Mouse (Mus musculus): ENCODE measurements around the gene H2afj. TPM values are rescaled to one million over a fixed set of nuclear protein-coding genes. Genes with fewer than 3 reads are reported as not detected.
"Not testable (repeated sequence)": the region's sequence is repeated elsewhere in the genome, so short reads cannot be mapped to it uniquely, and the experiment has no call there.

H2afj gene
- total RNA-seq (2015) (46.1 and 54.3 TPM in 2 replicates), total RNA-seq (2017) (69.3 and 79.7 TPM in 2 replicates)

GRCm38 (mm10) chr6:136808014-136808417, at the start of gene H2afj:
Gene H2afj, plus strand, starts transcription at chr6:136808244.
- ATAC-seq (replicated peaks; ENCODE audit: poor library complexity): peak; percentile 49

DNA sequence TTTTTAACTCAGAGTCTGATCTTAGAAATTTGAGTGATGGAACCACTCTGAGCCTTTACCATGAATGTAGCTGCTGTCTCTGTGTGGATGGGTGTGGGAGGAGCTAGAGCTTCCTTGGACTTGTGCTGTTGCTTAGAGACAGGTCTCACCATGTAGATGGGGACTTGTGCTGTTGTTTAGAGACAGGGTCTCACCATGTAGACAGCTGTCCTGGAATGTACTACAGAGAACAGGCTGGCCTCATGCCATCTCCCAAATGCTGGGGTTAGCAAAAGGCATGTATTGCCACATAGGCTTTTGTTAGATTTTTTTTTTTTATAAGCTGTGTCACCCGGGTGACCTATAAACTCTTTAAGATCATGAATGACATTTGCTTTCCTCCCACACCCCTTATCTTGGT, 44.1 kb upstream of the H2afj start:
- no peak for ATAC-seq (replicated peaks; ENCODE audit: poor library complexity)

DNA sequence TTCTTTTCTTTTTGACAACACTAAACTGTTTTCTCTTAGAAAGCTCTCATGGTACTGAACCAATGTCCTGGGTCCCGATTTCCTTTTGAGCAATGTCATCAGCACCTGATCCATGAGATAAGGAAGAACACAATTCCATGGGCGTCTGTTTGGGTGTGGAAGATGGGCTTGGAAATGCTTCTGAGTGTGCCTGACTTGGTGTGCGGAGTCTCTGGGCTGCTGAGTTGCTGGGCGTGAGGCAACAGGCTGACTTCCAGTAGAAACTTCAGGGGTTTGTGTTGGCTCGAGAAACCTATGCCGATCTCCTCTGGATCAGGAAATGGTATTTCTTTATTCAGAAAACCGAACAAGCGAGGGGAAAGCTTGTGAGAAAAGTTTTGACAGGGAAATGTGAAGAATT, 38.9 kb upstream of the H2afj start:
- no peak for ATAC-seq (replicated peaks; ENCODE audit: poor library complexity)

DNA sequence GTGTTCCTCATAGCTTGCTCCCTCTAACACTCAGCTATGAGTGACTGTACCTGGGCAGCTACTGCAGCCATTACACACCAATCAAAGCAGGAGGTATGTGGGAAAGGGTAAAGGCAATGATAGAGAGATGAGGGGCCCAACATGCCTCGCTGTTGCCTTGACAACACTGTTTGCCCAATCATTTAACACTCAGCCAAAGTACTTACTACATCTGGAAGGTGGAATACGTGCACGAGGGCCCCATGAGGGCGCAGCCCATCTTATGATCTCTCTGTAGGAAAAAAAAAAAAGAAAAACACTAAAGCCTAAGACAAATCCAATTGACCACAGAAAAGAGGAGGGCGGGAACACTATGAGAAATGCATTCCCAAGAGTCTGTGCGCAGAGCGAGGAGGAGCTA, 38.2 kb upstream of the H2afj start:
- ATAC-seq (replicated peaks; ENCODE audit: poor library complexity): no peak

DNA sequence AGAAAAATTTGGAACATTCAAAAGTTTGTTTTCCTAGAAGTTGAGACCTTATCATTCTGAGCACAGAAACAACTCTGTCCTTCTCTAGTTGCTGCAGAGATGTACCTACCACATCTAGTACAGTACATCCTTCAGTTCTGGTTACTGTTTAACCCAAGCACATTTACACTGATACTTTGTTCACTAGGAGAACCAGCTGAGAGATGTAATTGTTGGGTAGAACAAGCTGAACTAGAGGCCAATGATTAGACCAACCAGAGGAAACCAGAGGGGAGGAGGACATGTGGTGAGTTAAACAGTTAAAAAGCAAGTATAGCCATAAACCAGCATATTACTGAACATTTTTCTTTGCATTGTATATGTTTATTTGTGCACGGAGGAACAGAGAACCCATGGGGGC, 31.7 kb upstream of the H2afj start:
- ATAC-seq (replicated peaks; ENCODE audit: poor library complexity): no peak

DNA sequence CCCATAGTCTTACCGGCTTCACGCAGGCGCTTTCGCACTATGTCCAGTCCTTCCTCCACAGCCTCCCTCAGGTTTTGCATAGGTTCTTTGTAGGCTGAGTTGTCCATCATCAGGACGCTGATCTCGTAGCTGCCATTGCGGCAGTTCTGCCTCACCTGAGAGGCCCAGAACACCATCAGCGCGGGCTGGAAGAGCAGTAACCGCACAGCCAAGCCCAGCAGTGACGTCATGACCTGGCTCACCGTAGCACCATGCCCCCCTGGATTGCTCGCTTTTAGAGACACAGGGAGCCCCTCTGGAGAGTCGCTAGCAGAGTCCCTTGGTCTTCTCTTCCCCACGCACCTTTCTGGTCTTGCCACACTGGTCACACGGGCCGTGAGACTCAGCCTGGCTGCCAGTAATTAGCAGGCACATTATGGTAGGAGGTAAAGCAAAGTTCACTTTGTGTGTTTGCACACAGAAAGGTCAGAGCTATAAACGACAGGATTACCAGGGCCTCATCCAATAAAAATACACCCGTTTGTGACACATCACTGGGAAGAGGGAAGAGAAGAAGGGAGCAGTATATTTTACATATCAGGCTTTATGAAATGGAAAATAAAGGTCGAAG, 26.6 kb upstream of the H2afj start, which contains the start of gene Gucy2c:
Gene Gucy2c (minus strand): TSS at position 389 of the 610 bp plus-strand sequence.
- no peak for ATAC-seq (replicated peaks; ENCODE audit: poor library complexity)

GRCm38 (mm10) chr6:136782146-136782545, 25.9 kb upstream of the H2afj start:
- ATAC-seq (replicated peaks; ENCODE audit: poor library complexity): no peak

DNA sequence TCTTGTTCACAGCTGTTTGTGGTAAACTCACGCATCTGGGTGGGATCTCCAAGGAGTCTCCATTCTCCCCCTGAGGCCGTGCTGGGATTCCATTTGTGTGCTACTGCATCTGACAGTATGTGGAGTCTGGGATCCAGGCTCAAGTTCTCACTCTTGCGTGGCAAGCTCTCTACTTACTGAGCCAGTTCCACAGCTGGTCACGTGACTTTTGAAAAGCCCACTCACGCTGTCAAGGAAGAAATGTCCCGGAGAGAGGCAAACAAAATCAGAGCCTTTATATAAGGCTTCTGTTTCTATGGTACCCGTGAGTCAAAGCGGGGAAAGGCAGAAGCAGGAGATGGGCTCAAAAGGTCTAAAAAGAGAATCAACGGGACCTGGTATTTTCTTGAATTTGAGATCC, 25.3 kb upstream of the H2afj start:
- no peak for ATAC-seq (replicated peaks; ENCODE audit: poor library complexity)

- no peak for ATAC-seq (replicated peaks; ENCODE audit: poor library complexity)
Measured at GRCm38 (mm10) chr6:136789391-136789971, 18.6 kb upstream of the H2afj start.

GRCm38 (mm10) chr6:136792884-136793758, 14.9 kb upstream of the H2afj start:
- peak; percentile 36; the same call in 1 of the 2 replicates for ATAC-seq (replicated peaks; ENCODE audit: poor library complexity)

- ATAC-seq (replicated peaks; ENCODE audit: poor library complexity): peak; percentile 45
Measured at GRCm38 (mm10) chr6:136793831-136794525, 14.1 kb upstream of the H2afj start.

- peak; percentile 66 for ATAC-seq (replicated peaks; ENCODE audit: poor library complexity)
Measured at GRCm38 (mm10) chr6:136795110-136795509, 12.9 kb upstream of the H2afj start.

GRCm38 (mm10) chr6:136795850-136796249, 12.2 kb upstream of the H2afj start:
- ATAC-seq (replicated peaks; ENCODE audit: poor library complexity): no peak

- not testable (repeated sequence) for ATAC-seq (replicated peaks; ENCODE audit: poor library complexity)
Measured at GRCm38 (mm10) chr6:136797874-136798693, 10.0 kb upstream of the H2afj start.

DNA sequence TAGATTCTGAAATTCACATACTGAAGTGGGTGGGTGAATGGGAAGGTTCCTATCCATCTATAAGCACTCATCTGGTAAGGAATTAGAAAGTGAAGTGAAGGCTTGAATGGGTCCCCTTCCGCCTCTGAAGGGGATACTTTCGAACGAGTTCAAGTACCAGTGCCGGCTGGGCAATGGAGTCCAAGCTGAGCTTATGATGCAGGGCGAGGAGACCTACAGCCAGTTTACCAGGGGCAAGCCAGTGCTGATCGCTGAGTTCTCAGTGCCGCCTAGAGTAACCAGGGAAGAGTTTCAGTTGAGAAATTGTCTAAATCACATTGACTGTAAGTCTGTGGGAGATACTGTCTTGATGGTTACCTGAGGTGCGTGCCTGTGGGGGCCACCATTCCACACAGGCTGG, 7.3 kb upstream of the H2afj start:
- no peak for ATAC-seq (replicated peaks; ENCODE audit: poor library complexity)

- no peak for ATAC-seq (replicated peaks; ENCODE audit: poor library complexity)
Measured at GRCm38 (mm10) chr6:136801274-136801673, 6.8 kb upstream of the H2afj start.

DNA sequence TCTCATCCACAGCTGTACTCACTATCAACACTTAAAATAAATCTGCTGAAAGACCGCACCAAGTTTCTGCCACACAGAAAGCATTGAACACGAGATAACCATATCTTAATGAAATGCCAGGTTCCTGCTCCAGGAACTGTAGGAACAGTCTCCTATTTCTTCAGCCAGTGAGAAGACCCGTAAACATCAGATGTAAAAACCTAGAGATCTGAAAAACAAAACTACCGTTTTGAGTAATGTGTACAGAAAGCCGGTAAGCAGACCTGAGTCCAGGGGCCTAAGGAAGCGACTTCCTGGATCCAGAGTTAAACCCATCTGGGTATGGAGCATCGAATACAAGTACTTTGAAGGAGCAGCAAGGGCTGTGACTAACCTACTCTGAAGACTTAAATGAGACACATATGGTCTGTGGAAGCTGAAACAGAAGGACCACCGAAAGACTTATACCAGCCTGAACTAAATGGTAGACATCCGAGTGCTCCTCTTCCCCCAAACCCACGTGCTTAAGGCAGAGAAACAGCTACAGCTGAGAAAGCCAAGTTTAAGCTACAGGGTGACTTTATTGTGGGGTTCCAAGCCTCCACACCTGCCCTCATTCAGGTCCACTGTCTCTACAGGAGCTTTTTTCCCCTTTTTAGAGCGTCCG, 4.8 kb upstream of the H2afj start:
- no peak; the same call in 1 of the 2 replicates for ATAC-seq (replicated peaks; ENCODE audit: poor library complexity)

DNA sequence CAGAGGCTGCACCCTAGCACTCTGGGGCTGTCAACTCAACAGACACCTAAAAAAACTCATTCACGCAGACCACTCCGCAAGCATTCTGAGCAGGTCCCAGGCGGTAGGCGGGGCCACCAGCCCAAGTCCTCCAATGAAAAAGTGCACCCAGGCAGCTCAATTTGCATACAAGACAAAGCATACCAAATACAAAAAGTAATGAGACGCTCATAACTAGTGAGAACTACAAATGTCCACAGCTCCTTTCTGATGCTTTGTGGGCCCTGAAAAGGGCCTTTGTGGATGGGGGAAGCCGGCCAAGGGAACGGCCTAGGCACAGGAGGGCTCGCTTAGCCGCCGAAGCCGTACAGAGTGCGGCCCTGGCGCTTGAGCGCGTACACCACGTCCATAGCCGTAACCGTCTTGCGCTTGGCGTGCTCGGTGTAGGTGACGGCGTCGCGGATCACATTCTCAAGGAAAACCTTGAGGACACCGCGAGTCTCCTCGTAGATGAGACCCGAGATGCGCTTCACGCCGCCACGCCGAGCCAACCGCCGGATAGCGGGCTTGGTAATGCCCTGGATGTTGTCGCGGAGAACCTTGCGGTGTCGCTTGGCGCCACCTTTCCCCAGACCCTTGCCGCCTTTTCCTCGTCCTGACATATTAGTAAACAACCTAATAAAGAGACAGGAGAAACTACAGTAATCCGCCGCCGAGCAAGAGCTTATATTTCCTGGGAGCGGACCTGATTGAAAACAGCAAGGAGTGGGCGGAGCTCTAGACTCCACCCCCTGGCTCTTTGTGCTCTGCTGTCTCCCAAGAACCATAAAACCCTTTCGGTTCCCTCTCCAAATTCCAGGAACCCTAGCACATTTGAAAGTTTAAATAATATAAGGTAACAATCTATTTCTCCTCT, 4.1 kb upstream of the H2afj start, which contains the start of gene Hist4h4:
Gene Hist4h4 (minus strand): TSS at position 677 of the 895 bp plus-strand sequence.
- ATAC-seq (replicated peaks; ENCODE audit: poor library complexity): peak; percentile 56
